Mouse (Mus musculus) forebrain, embryonic 11.5 days (tissue): Measurements from ENCODE around the gene Gm29427. TPM values are rescaled to one million over a fixed set of nuclear protein-coding genes. Genes with fewer than 3 reads are reported as not detected.
"Not testable (repeated sequence)": the region's sequence is repeated elsewhere in the genome, so short reads cannot be mapped to it uniquely, and the experiment has no call there.

ENCODE experiments used
- ATAC-seq: fragments of 200-750 bp; cut with Nextera tagmentation; replicated peaks from 2 replicates; pipeline ENCODE4 v1.8.0; 2017; ENCODE audit warnings: moderate TSS enrichment; ENCODE audit not compliant: low FRiP score
- DNase-seq: peaks from one replicate; pipeline ENCODE4 v3.0.0-alpha.2; 2017; ENCODE audit warnings: low spot score
- H3K27ac ChIP-seq: fragments of 300-500 bp; sonication (generic); 2 replicates; pipeline ENCODE4 v1.5.1; 2014; ENCODE audit warnings: low read depth, low read length
- H3K27me3 ChIP-seq: fragments of 300-500 bp; sonication (generic); 2 replicates; pipeline ENCODE4 v1.6.1; 2014; ENCODE audit warnings: mild to moderate bottlenecking, low read length, mixed read lengths; ENCODE audit not compliant: control insufficient read depth, insufficient read depth
- H3K36me3 ChIP-seq: fragments of 300-500 bp; sonication (generic); 2 replicates; pipeline ENCODE4 v1.6.1; 2014; ENCODE audit warnings: mild to moderate bottlenecking, low read length, moderate library complexity, mixed read lengths; ENCODE audit not compliant: control insufficient read depth, insufficient read depth
- H3K4me1 ChIP-seq: fragments of 300-500 bp; sonication (generic); replicated peaks from 2 replicates; pipeline ENCODE4 v1.6.1; 2014; ENCODE audit warnings: low read length, mixed read lengths; ENCODE audit not compliant: control insufficient read depth, insufficient read depth
- H3K4me2 ChIP-seq: fragments of 300-500 bp; sonication (generic); 2 replicates; pipeline ENCODE4 v1.6.1; 2014; ENCODE audit warnings: low read depth, mild to moderate bottlenecking, low read length, moderate library complexity, mixed read lengths; ENCODE audit not compliant: severe bottlenecking
- H3K4me3 ChIP-seq: fragments of 300-500 bp; sonication (generic); 2 replicates; pipeline ENCODE4 v1.5.1; 2014; ENCODE audit warnings: low read depth, low read length
- H3K9ac ChIP-seq: fragments of 300-500 bp; sonication (generic); 2 replicates; pipeline ENCODE4 v1.6.1; 2014; ENCODE audit warnings: low read length
- H3K9me3 ChIP-seq: fragments of 300-500 bp; sonication (generic); 2 replicates; pipeline ENCODE4 v1.6.1; 2016; ENCODE audit warnings: low read length, mixed read lengths; ENCODE audit not compliant: control insufficient read depth
- WGBS: fragments of 180-500 bp; shearing (Covaris S2); extraction: QIAGEN DNeasy Blood & Tissue Kit; methylation state at CpG from one replicate; pipeline ENCODE4 v1.1.7; 2014; 5-methylcytosine and 5-hydroxymethylcytosine counted together
- polyA plus RNA-seq: library from polyadenylated mRNA; unstranded; fragments of >200 nt; fragmentation: Nextera tagmentation; extraction: Ambion mirVana; gene quantifications from 2 replicates; pipeline ENCODE4 v1.2.1, GENCODE M21; 2014

Gm29427 gene
- polyA plus RNA-seq, 1 experiment from 2014 or later, result not detected

DNA sequence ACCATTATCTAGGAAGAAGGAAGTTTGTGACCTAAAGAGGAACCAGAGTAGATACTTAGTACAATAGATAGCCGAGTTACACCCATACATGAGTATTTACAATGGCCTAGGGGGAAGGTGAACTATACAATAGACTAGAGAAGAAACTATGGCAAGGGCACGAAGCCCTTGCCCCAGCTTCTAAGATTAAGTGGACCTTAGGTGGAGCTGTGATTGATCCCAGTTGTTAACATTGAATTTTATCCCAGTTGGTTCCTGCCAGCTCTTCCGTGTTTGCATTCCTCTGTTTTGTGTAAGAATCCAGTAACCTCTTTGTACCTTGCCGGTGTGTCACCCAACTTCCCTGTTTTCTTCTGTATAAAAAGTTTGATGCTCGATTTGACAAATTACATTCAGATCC lies 52.0 kb downstream of the Gm29427 start:
- not testable (repeated sequence) for H3K36me3 ChIP-seq, H3K27me3 ChIP-seq, H3K27ac ChIP-seq, ATAC-seq, H3K4me3 ChIP-seq, H3K4me2 ChIP-seq, H3K9ac ChIP-seq, H3K9me3 ChIP-seq, DNase-seq, H3K4me1 ChIP-seq
- WGBS, result 83% methylated on average over 5 of the region's 5 CpGs

GRCm38 (mm10) chr1:130661454-130661853 lies 54.1 kb downstream of the Gm29427 start, which contains the start of gene C4bp:
Gene C4bp, minus strand, starts transcription at chr1:130661632.
- H3K9me3 ChIP-seq, result no peaks in the 10 kb centered on the region
- no peak within 1 kb of the TSS for H3K9ac ChIP-seq
- H3K4me3 ChIP-seq, result no peak within 1 kb of the TSS
- WGBS, result 85% methylated on average over 3 of the region's 3 CpGs
- ATAC-seq (no peak), DNase-seq (no peak)
- no peak within 1 kb of the TSS for H3K4me2 ChIP-seq
- no peak within 1 kb of the TSS for H3K27ac ChIP-seq
- H3K4me1 ChIP-seq, result no peaks in the 10 kb centered on the region
- H3K27me3 ChIP-seq, result no peaks in the 10 kb centered on the region
- no peaks in the 10 kb centered on the region for H3K36me3 ChIP-seq

DNA sequence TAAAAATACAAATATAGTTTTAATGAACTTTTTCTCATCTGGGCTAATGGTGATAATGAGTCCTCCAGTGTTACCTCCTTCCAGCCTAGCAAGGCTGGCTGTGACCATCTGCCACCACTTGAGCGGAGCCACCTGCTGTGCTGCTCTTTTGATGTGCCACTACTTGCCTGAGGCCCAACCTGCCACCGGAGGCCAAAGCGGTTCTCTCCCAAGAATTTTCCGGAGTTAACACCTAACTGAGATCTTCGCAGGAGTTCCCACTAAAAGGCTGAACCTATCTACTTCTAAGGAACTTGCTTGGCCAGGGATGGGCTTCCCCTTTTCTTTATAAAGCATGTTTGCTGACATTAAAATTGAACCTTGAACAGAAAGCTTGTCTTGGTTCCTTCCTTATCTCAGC lies 56.0 kb downstream of the Gm29427 start:
- WGBS, result 52% methylated on average over 5 of the region's 5 CpGs
- H3K4me2 ChIP-seq, H3K27me3 ChIP-seq, H3K27ac ChIP-seq, H3K9ac ChIP-seq, DNase-seq, H3K4me3 ChIP-seq, H3K9me3 ChIP-seq, ATAC-seq, H3K4me1 ChIP-seq, H3K36me3 ChIP-seq: not testable (repeated sequence)

DNA sequence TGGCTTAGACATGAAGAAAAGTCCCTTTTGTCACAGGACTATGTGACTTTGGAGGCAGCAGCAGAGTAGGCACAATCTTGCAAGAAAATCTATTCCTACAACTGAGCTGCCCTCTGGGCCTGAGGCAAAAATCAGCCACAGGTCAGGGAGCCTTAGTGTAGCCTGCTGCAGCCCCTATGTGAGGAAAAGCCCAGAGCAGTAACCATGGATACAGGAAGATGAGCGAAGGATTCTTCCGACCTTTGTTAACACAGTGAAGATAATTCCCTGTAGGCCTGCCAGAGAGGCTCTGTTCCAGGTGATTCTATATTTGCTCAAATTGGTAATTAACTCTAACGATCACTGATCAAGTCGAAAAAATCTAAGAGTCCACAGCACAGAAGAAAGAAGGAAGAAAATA lies 71.5 kb downstream of the Gm29427 start:
- no peak for DNase-seq
- Histone ChIP-seq H3K9ac (no peak overlapping the region), H3K4me3 (no peak overlapping the region), H3K4me1 (no peaks in the 10 kb centered on the region), H3K9me3 (no peaks in the 10 kb centered on the region), H3K4me2 (no peak overlapping the region), H3K36me3 (no peaks in the 10 kb centered on the region), H3K27me3 (no peaks in the 10 kb centered on the region), H3K27ac (no peak overlapping the region)
- ATAC-seq, result no peak
- 68% methylated on average over 4 of the region's 4 CpGs for WGBS

DNA sequence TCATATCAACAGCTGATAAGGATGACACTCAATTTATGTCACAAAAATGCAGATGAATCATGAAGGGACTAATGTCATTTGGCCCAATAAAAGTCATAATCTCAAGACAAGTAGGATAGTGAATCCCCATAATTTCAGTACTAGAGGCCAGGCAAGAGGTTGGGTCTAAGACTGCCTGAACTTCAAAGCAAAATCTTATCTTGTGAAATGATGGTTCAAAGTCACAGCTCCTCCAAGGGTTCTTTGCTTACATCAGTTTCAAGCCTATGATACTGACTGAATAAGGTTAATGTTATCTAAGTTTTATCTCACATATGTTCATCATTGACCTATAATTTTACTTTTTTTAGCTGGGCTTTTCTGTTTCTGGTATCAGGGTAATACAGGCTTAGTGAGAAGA lies 74.6 kb downstream of the Gm29427 start:
- no peaks in the 10 kb centered on the region for H3K27me3 ChIP-seq
- H3K4me1 ChIP-seq, result no peaks in the 10 kb centered on the region
- H3K4me3 ChIP-seq, result no peak overlapping the region
- H3K27ac ChIP-seq, result no peak overlapping the region
- no peak overlapping the region for H3K4me2 ChIP-seq
- ATAC-seq, result no peak
- DNase-seq, result no peak
- no peaks in the 10 kb centered on the region for H3K36me3 ChIP-seq
- H3K9me3 ChIP-seq, result no peaks in the 10 kb centered on the region
- no peak overlapping the region for H3K9ac ChIP-seq

GRCm38 (mm10) chr1:130633761-130634410 lies 81.7 kb downstream of the Gm29427 start:
- H3K4me1 ChIP-seq, result no peaks in the 10 kb centered on the region
- DNase-seq (peak; percentile 83), ATAC-seq (peak; percentile 83)

GRCm38 (mm10) chr1:130633316-130633715 lies 82.3 kb downstream of the Gm29427 start:
- Histone ChIP-seq H3K4me1 (no peaks in the 10 kb centered on the region), H3K9ac (no peak overlapping the region), H3K4me3 (no peak overlapping the region), H3K9me3 (no peaks in the 10 kb centered on the region), H3K36me3 (no peaks in the 10 kb centered on the region), H3K27me3 (no peaks in the 10 kb centered on the region), H3K27ac (no peak overlapping the region), H3K4me2 (no peak overlapping the region)
- WGBS, result 88% methylated on average over 7 of the region's 8 CpGs
- no peak for DNase-seq
- ATAC-seq, result no peak

More at GRCm38 (mm10) chr1:130633761-130634410, 81.7 kb downstream of the Gm29427 start:
- no peak overlapping the region for H3K4me3 ChIP-seq
- H3K9ac ChIP-seq, result no peak overlapping the region
- WGBS, result 38% methylated on average over 16 of the region's 16 CpGs
- no peaks in the 10 kb centered on the region for H3K9me3 ChIP-seq
- no peak overlapping the region for H3K27ac ChIP-seq
- H3K36me3 ChIP-seq, result no peaks in the 10 kb centered on the region
- H3K4me2 ChIP-seq, result no peak overlapping the region
- H3K27me3 ChIP-seq, result no peaks in the 10 kb centered on the region

DNA sequence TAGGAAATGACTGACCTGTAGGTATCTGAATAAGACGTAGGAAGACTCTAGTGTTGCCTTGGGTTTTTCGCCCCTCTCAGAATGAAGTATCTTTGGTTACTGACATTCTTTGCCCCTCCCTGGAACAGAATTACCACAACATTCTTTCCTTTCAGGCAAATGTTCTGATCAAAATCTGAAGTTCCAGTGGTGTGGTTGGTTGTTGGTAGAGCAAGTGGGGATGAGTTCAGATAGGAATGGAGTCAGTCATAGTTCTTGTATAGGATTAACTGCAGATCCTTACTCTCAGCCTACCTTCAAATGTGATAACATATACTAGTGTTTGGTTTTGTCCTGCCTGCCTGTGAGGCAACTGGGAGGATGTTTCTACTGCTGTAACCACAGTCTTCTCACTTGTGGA lies 86.1 kb downstream of the Gm29427 start, which contains the start of gene Zp3r:
TSS of gene Zp3r (minus strand) at position 101 of the 400 bp plus-strand sequence.
- H3K9me3 ChIP-seq, result no peaks in the 10 kb centered on the region
- H3K27me3 ChIP-seq, result no peaks in the 10 kb centered on the region
- no peak within 1 kb of the TSS for H3K27ac ChIP-seq
- no peak within 1 kb of the TSS for H3K4me2 ChIP-seq
- H3K36me3 ChIP-seq, result no peaks in the 10 kb centered on the region
- no peaks in the 10 kb centered on the region for H3K4me1 ChIP-seq
- 90% methylated on average over 2 of the region's 2 CpGs for WGBS
- no peak for ATAC-seq
- H3K4me3 ChIP-seq, result no peak within 1 kb of the TSS
- DNase-seq, result no peak
- H3K9ac ChIP-seq, result no peak within 1 kb of the TSS
